Mouse (Mus musculus): Measurements from ENCODE around the gene Dhx29. TPM values are rescaled to one million over a fixed set of nuclear protein-coding genes. Genes with fewer than 3 reads are reported as not detected.
"Not testable (repeated sequence)": the region's sequence is repeated elsewhere in the genome, so short reads cannot be mapped to it uniquely, and the experiment has no call there.

Gene Dhx29
- total and polyA plus RNA-seq, 3 experiments = 13.0 to 25.1 (median 21.1) TPM

GRCm38 (mm10) chr13:113013174-113013953 is 86.1 kb downstream of the Dhx29 start:
- DNase-seq (ENCODE audit: extremely low read depth) = peak; percentile 82
- peak overlapping the region; percentile 90 for H3K4me2 ChIP-seq (ENCODE audit: insufficient read depth, low read depth, poor library complexity, severe bottlenecking)
- dilution Hi-C loops (cut with MboI; ENCODE audit: extremely low pct_ligation_motif_present, extremely low pct_unique_long_range_greater_than_20kb, low sequenced_read_pairs); in situ Hi-C loops (cut with MboI; ENCODE audit: low pct_ligation_motif_present, low pct_unique_long_range_greater_than_20kb, low sequenced_read_pairs); H3K27me3 ChIP-seq (replicated peaks); H3K36me3 ChIP-seq (replicated peaks in 1 of 2; ENCODE audit: control insufficient read depth in 1 of 2, insufficient read depth in 1 of 2, low read length in 1 of 2); H3K9me3 ChIP-seq (replicated peaks; ENCODE audit: low read length); H3K79me2 ChIP-seq (replicated peaks; ENCODE audit: control insufficient read depth, extremely low read depth, insufficient read depth, poor library complexity, severe bottlenecking): not testable (repeated sequence)
- H3K27ac ChIP-seq (ENCODE audit: insufficient read depth, low read depth) = peak overlapping the region; percentile 37; the same call in 1 of the 2 replicates
- peak; percentile 45; the same call in 1 of the 2 replicates for TF ChIP-seq ELF1 (IDR thresholded peaks at IDR 0.05; ENCODE audit: low read depth, low read length)
- TF ChIP-seq BHLHE40 (IDR thresholded peaks at IDR 0.05; ENCODE audit: low read depth, low read length) = peak; percentile 51
- 0 out of 2 replicates have a peak, but pooled peaks have one; percentile 54 for TF ChIP-seq MAZ (IDR thresholded peaks at IDR 0.05; ENCODE audit: low read depth, low read length)
- TF ChIP-seq MAFK (IDR thresholded peaks at IDR 0.05; ENCODE audit: insufficient replicate concordance, low read length) = peak; percentile 60; the same call in 1 of the 2 replicates
- peak; percentile 88 for TF ChIP-seq ETS1 (conservative IDR thresholded peaks at IDR 0.05; ENCODE audit: low read depth, low read length)
- TF ChIP-seq MEF2A (IDR thresholded peaks at IDR 0.05; ENCODE audit: borderline replicate concordance, low read depth, low read length) = peak; percentile 91
- TF ChIP-seq MXI1 (IDR thresholded peaks at IDR 0.05; ENCODE audit: low read depth, low read length) = peak; percentile 35; the same call in 1 of the 2 replicates
- TF ChIP-seq EP300 (IDR thresholded peaks at IDR 0.05; ENCODE audit: low read length) = 0 out of 2 replicates have a peak, but pooled peaks have one; percentile 40
- peak; percentile 75 for TF ChIP-seq SIN3A (IDR thresholded peaks at IDR 0.05; ENCODE audit: low read length)
- peak; percentile 68 for TF ChIP-seq JUND (conservative IDR thresholded peaks at IDR 0.05; ENCODE audit: low read depth, low read length)
- TF ChIP-seq JUN (IDR thresholded peaks at IDR 0.05; ENCODE audit: insufficient read depth, low read depth, low read length) = peak; percentile 33; the same call in 1 of the 2 replicates
- TF ChIP-seq IRF4 (IDR thresholded peaks at IDR 0.05; ENCODE audit: low read depth, low read length) = peak; percentile 90
- peaks cover 13 to 21% of the 10 kb centered on the region in 2 experiments for H3K4me1 ChIP-seq (ENCODE audit: control insufficient read depth in 1 of 2, insufficient read depth in 2 of 2)
- H3K9ac ChIP-seq (ENCODE audit: insufficient read depth, low read depth) = peak overlapping the region; percentile 27; the same call in 1 of the 2 replicates
- peak overlapping the region; percentile 39 to 66 (median 51) for H3K4me3 ChIP-seq (replicated peaks in 1 of 3; ENCODE audit: low read depth in 2 of 3, low read length in 2 of 3, poor library complexity in 1 of 3)

Other genes with a start within 250 kb of the Dhx29 start
- gene Plpp1, start 126.7 kb upstream of the Dhx29 start, total RNA-seq (2012; rRNA removed) = 50.1 and 50.2 TPM in 2 replicates
- gene Plpp1, start 126.7 kb upstream of the Dhx29 start, total RNA-seq (2014; rRNA removed) = 85.3 and 90.9 TPM in 2 replicates
- gene Plpp1, start 126.7 kb upstream of the Dhx29 start, polyA plus RNA-seq (2012; ENCODE audit: insufficient read length, low read depth) = 67.6 and 68.6 TPM in 2 replicates
- 55.0 and 65.8 TPM in 2 replicates for gene Mtrex, start 56 bp upstream of the Dhx29 start, total RNA-seq (2012; rRNA removed)
- gene Mtrex, start 56 bp upstream of the Dhx29 start, total RNA-seq (2014; rRNA removed) = 62.0 and 63.9 TPM in 2 replicates
- gene Mtrex, start 56 bp upstream of the Dhx29 start, polyA plus RNA-seq (2012; ENCODE audit: insufficient read length, low read depth) = 87.6 and 90.4 TPM in 2 replicates
- gene Ccno, start 60.3 kb downstream of the Dhx29 start, total RNA-seq (2012; rRNA removed) = 0.17 and 0.21 TPM in 2 replicates
- gene Ccno, start 60.3 kb downstream of the Dhx29 start, total RNA-seq (2014; rRNA removed) = 0.14 and 0.54 TPM in 2 replicates
- gene Ccno, start 60.3 kb downstream of the Dhx29 start, polyA plus RNA-seq (2012; ENCODE audit: insufficient read length, low read depth) = 0.12 and 0.16 TPM in 2 replicates
- gene Mcidas, start 66.4 kb downstream of the Dhx29 start, total RNA-seq (2012; rRNA removed) = not detected in 2 replicates
- gene Mcidas, start 66.4 kb downstream of the Dhx29 start, total RNA-seq (2014; rRNA removed) = not detected in 2 replicates
- gene Mcidas, start 66.4 kb downstream of the Dhx29 start, polyA plus RNA-seq (2012; ENCODE audit: insufficient read length, low read depth) = not detected in 2 replicates
- gene Cdc20b, start 107.7 kb downstream of the Dhx29 start, total RNA-seq (2012; rRNA removed) = not detected in 2 replicates
- gene Cdc20b, start 107.7 kb downstream of the Dhx29 start, total RNA-seq (2014; rRNA removed) = not detected in 2 replicates
- gene Cdc20b, start 107.7 kb downstream of the Dhx29 start, polyA plus RNA-seq (2012; ENCODE audit: insufficient read length, low read depth) = not detected in 2 replicates
- not detected in 2 replicates for gene Gpx8, start 119.0 kb downstream of the Dhx29 start, total RNA-seq (2012; rRNA removed)
- gene Gpx8, start 119.0 kb downstream of the Dhx29 start, total RNA-seq (2014; rRNA removed) = not detected in 2 replicates
- not detected in 2 replicates for gene Gpx8, start 119.0 kb downstream of the Dhx29 start, polyA plus RNA-seq (2012; ENCODE audit: insufficient read length, low read depth)
- gene Gzma, start 173.5 kb downstream of the Dhx29 start, total RNA-seq (2012; rRNA removed) = not detected in 2 replicates
- not detected in 2 replicates for gene Gzma, start 173.5 kb downstream of the Dhx29 start, total RNA-seq (2014; rRNA removed)
- gene Gzma, start 173.5 kb downstream of the Dhx29 start, polyA plus RNA-seq (2012; ENCODE audit: insufficient read length, low read depth) = not detected in 2 replicates

Data from CH12.LX (cell line).